Mouse (Mus musculus) Patski (cell line): ENCODE data around the gene Cidec. TPM values are rescaled to one million over a fixed set of nuclear protein-coding genes. Genes with fewer than 3 reads are reported as not detected.

Source experiments
- ATAC-seq: fragments of 100-300 bp; one replicate; pipeline ENCODE4 v1.8.0; 2021
- CTCF ChIA-PET: fragments of 350-600 bp; sonication (Branson Sonifier 250); formaldehyde crosslinking; loops from one replicate; lab custom pipeline; 2022; ENCODE audit warnings: inconsistent platforms; lab: Charles Lee
- POLR2A ChIA-PET: fragments of 350-600 bp; sonication (Branson Sonifier 250); formaldehyde crosslinking; loops from one replicate; lab custom pipeline; 2022; ENCODE audit warnings: antibody characterized with exemption, inconsistent platforms; lab: Charles Lee
- DNase-seq: peaks from one replicate; pipeline ENCODE4 v3.0.0-alpha.2; 2011; ENCODE audit warnings: low read depth, low spot score
- H3K27me3 ChIP-seq: fragments of 371-371 bp; one replicate; pipeline ENCODE4 v1.5.1; 2021
- CTCF ChIP-seq: fragments of 100-300 bp; IDR thresholded peaks from one replicate; pipeline ENCODE4 v1.5.1; 2021
- in situ Hi-C: fragments of 300-500 bp; cut with MboI; formaldehyde crosslinking; loops from 3 replicates; pipeline ENCODE4 v1.11.1; 2018; ENCODE audit warnings: low pct_unique_long_range_greater_than_20kb, mixed read lengths
- polyA plus RNA-seq: library from polyadenylated mRNA; unstranded; gene quantifications from one replicate; pipeline ENCODE4 v1.2.3, GENCODE M21; 2021

Cidec gene
- polyA plus RNA-seq, 1 experiment from 2014 or later = not detected

- no peak for TF ChIP-seq CTCF
- no peaks in the 10 kb centered on the region for H3K27me3 ChIP-seq
- in situ Hi-C loops = no loop called here
- ATAC-seq = no peak
- DNase-seq = no peak
- ChIA-PET POLR2A (no interaction called here), CTCF (no interaction called here)
Observed at GRCm38 (mm10) chr6:113423000-113423399, 12.6 kb downstream of the Cidec start.

- in situ Hi-C loops = no loop called here
- ATAC-seq (peak; percentile 84), DNase-seq (peak; percentile 83)
- ChIA-PET CTCF (interaction anchor here (0.6 to 1.3 kb wide), 4 partner anchors 11 to 18 kb away, joined by 3 read pairs; no protein-coding TSS in a partner anchor), POLR2A (interaction anchor here (0.7 to 0.8 kb wide), 2 partner anchors 13 to 75 kb away, joined by 3 read pairs; no protein-coding TSS in a partner anchor)
- H3K27me3 ChIP-seq = no peaks in the 10 kb centered on the region
- no peak for TF ChIP-seq CTCF
Observed at GRCm38 (mm10) chr6:113419199-113419587, 16.4 kb downstream of the Cidec start, which contains the start of gene Rpusd3. Rpusd3 (minus strand) TSS chr6:113419340.

- POLR2A ChIA-PET = interaction anchor here (0.7 to 0.8 kb wide), 2 partner anchors 13 to 74 kb away, joined by 3 read pairs; no protein-coding TSS in a partner anchor
- no peaks in the 10 kb centered on the region for H3K27me3 ChIP-seq
- TF ChIP-seq CTCF = no peak
- CTCF ChIA-PET = interaction anchor here (0.6 to 1.3 kb wide), 3 partner anchors 11 to 18 kb away, joined by 3 read pairs; no protein-coding TSS in a partner anchor
- in situ Hi-C loops = no loop called here
- DNase-seq (no peak), ATAC-seq (peak; percentile 61)
Observed at GRCm38 (mm10) chr6:113418441-113419198, 16.9 kb downstream of the Cidec start.

GRCm38 (mm10) chr6:113416416-113416815 is 19.1 kb downstream of the Cidec start:
- no peak for ATAC-seq
- no peak for DNase-seq
- TF ChIP-seq CTCF = no peak
- in situ Hi-C loops = no loop called here
- no peaks in the 10 kb centered on the region for H3K27me3 ChIP-seq
- CTCF ChIA-PET = no interaction called here
- POLR2A ChIA-PET = no interaction called here

- in situ Hi-C loops = no loop called here
- POLR2A ChIA-PET = no interaction called here
- no peak for TF ChIP-seq CTCF
- DNase-seq (no peak), ATAC-seq (no peak)
- H3K27me3 ChIP-seq = no peaks in the 10 kb centered on the region
- CTCF ChIA-PET = no interaction called here
Observed at GRCm38 (mm10) chr6:113410001-113410400, 25.6 kb downstream of the Cidec start.

GRCm38 (mm10) chr6:113406683-113407082 is 28.9 kb downstream of the Cidec start:
- CTCF ChIA-PET = interaction anchor here (0.8 to 1.3 kb wide), 3 partner anchors 13 to 16 kb away, joined by 3 read pairs; partner anchors contain the start of gene Rpusd3
- in situ Hi-C loops = no loop called here

GRCm38 (mm10) chr6:113405483-113405882 is 30.1 kb downstream of the Cidec start:
- CTCF ChIA-PET = interaction anchor here (0.7 to 2.5 kb wide), 3 partner anchors 15 to 65 kb away, joined by 3 to 6 read pairs (median 3); no protein-coding TSS in a partner anchor

More at GRCm38 (mm10) chr6:113406683-113407082, 28.9 kb downstream of the Cidec start:
- no peaks in the 10 kb centered on the region for H3K27me3 ChIP-seq
- TF ChIP-seq CTCF = no peak
- DNase-seq (no peak), ATAC-seq (no peak)
- POLR2A ChIA-PET = no interaction called here

GRCm38 (mm10) chr6:113404649-113405448 is 30.7 kb downstream of the Cidec start:
- H3K27me3 ChIP-seq = no peaks in the 10 kb centered on the region
- peak; percentile 72 for ATAC-seq
- POLR2A ChIA-PET = interaction anchor here (0.9 kb wide), 1 partner anchor 15 kb away, joined by 4 read pairs; no protein-coding TSS in a partner anchor
- no peak for TF ChIP-seq CTCF
- peak; percentile 19 for DNase-seq
- in situ Hi-C loops = no loop called here
- CTCF ChIA-PET = interaction anchor here (0.7 to 2.5 kb wide), 3 partner anchors 15 to 65 kb away, joined by 3 to 6 read pairs (median 3); no protein-coding TSS in a partner anchor

More at GRCm38 (mm10) chr6:113405483-113405882, 30.1 kb downstream of the Cidec start:
- in situ Hi-C loops = no loop called here
- ATAC-seq (no peak), DNase-seq (no peak)
- TF ChIP-seq CTCF = no peak
- POLR2A ChIA-PET = interaction anchor here (0.7 to 0.9 kb wide), 2 partner anchors 14 to 15 kb away, joined by 3 to 4 read pairs; partner anchors contain the start of gene Rpusd3
- no peaks in the 10 kb centered on the region for H3K27me3 ChIP-seq

GRCm38 (mm10) chr6:113402094-113402493 is 33.5 kb downstream of the Cidec start:
- ATAC-seq = no peak
- H3K27me3 ChIP-seq = no peaks in the 10 kb centered on the region
- no peak for DNase-seq
- ChIA-PET CTCF (interaction anchor here (1.4 to 1.8 kb wide), 2 partner anchors 10 to 11 kb away, joined by 3 to 5 read pairs; no protein-coding TSS in a partner anchor), POLR2A (no interaction called here)
- no peak for TF ChIP-seq CTCF
- in situ Hi-C loops = no loop called here
